Mouse (Mus musculus) CH12.LX (cell line): ENCODE data around the gene Zranb3. TPM values are rescaled to one million over a fixed set of nuclear protein-coding genes. Genes with fewer than 3 reads are reported as not detected.

Experiments used
- DNase-seq: peaks from one replicate; pipeline ENCODE4 v3.0.0-alpha.2; 2013; ENCODE audit errors: extremely low read depth
- H3K27ac ChIP-seq: 2 replicates; pipeline ENCODE4 v1.5.1; 2012; ENCODE audit warnings: low read depth, mild to moderate bottlenecking, control low read depth, moderate library complexity; ENCODE audit not compliant: insufficient read depth
- H3K27me3 ChIP-seq: replicated peaks from 2 replicates; pipeline ENCODE3; 2012; ENCODE audit warnings: inconsistent platforms
- H3K36me3 ChIP-seq, 2 experiments: replicated peaks in 1 of 2; 2 replicates each; pipeline versions ENCODE3 to v1.6.1; 2012; ENCODE audit warnings: inconsistent platforms in 1 of 2, low read length in 1 of 2, mild to moderate bottlenecking in 1 of 2, mixed read lengths in 1 of 2, moderate library complexity in 1 of 2; ENCODE audit not compliant: control insufficient read depth in 1 of 2, insufficient read depth in 1 of 2
- H3K4me1 ChIP-seq, 2 experiments: 2 replicates each; pipeline ENCODE4 v1.6.1; 2012; ENCODE audit warnings: inconsistent platforms in 1 of 2, moderate library complexity in 1 of 2; ENCODE audit not compliant: insufficient read depth in 2 of 2, control insufficient read depth in 1 of 2
- H3K4me2 ChIP-seq: 2 replicates; pipeline ENCODE4 v1.6.1; 2012; ENCODE audit warnings: low read depth, mild to moderate bottlenecking, control low read depth; ENCODE audit not compliant: poor library complexity, insufficient read depth, severe bottlenecking
- H3K4me3 ChIP-seq, 3 experiments: fragments of 150-350 bp in 1 of 3; sonication (generic) in 1 of 3; replicated peaks in 1 of 3; 2 replicates each; pipeline versions ENCODE3 to v1.5.1; 2011 to 2012; ENCODE audit warnings: low read depth in 2 of 3, low read length in 2 of 3, mild to moderate bottlenecking in 2 of 3, moderate library complexity in 2 of 3, control low read depth in 1 of 3, improper control_type of control experiment in 1 of 3, inconsistent platforms in 1 of 3, mixed read lengths in 1 of 3; ENCODE audit not compliant: poor library complexity in 1 of 3
- H3K79me2 ChIP-seq: replicated peaks from 2 replicates; pipeline ENCODE4 v1.6.1; 2012; ENCODE audit warnings: mild to moderate bottlenecking, moderate library complexity; ENCODE audit not compliant: control insufficient read depth, poor library complexity, insufficient read depth, severe bottlenecking; ENCODE audit errors: extremely low read depth
- H3K9ac ChIP-seq: 2 replicates; pipeline ENCODE4 v1.6.1; 2012; ENCODE audit warnings: low read depth, mild to moderate bottlenecking, control low read depth, moderate library complexity; ENCODE audit not compliant: insufficient read depth
- H3K9me3 ChIP-seq: replicated peaks from 2 replicates; pipeline ENCODE3; 2012; ENCODE audit warnings: low read length, inconsistent platforms, mixed read lengths
- CHD2 ChIP-seq: IDR thresholded peaks from 2 replicates; pipeline ENCODE4 v1.6.1; 2011; ENCODE audit warnings: low read length, improper control_type of control experiment
- ETS1 ChIP-seq: conservative IDR thresholded peaks from 2 replicates; pipeline ENCODE4 v1.6.1; 2012; ENCODE audit warnings: low read depth, mild to moderate bottlenecking, inconsistent platforms, low read length, improper control_type of control experiment, moderate library complexity
- JUN ChIP-seq: IDR thresholded peaks from 2 replicates; pipeline ENCODE4 v1.6.1; 2011; ENCODE audit warnings: low read depth, mild to moderate bottlenecking, low read length, improper control_type of control experiment, moderate library complexity; ENCODE audit not compliant: insufficient read depth
- MAFK ChIP-seq: IDR thresholded peaks from 2 replicates; pipeline ENCODE4 v1.6.1; 2011; ENCODE audit warnings: low read length, improper control_type of control experiment; ENCODE audit not compliant: insufficient replicate concordance
- MAX ChIP-seq: IDR thresholded peaks from 2 replicates; pipeline ENCODE4 v1.6.1; 2011; ENCODE audit warnings: low read length, improper control_type of control experiment
- MYC ChIP-seq: IDR thresholded peaks from 2 replicates; pipeline ENCODE4 v1.6.1; 2011; ENCODE audit warnings: low read depth, mild to moderate bottlenecking, improper control_type of control experiment, low read length
- NELFE ChIP-seq: IDR thresholded peaks from 2 replicates; pipeline ENCODE4 v1.6.1; 2011; ENCODE audit warnings: low read depth, low read length, improper control_type of control experiment
- NRF1 ChIP-seq: IDR thresholded peaks from 2 replicates; pipeline ENCODE4 v1.6.1; 2014; ENCODE audit warnings: low read depth, mild to moderate bottlenecking, inconsistent platforms, low read length, improper control_type of control experiment, moderate library complexity
- PAX5 ChIP-seq: IDR thresholded peaks from 2 replicates; pipeline ENCODE4 v1.6.1; 2012; ENCODE audit warnings: low read length, inconsistent platforms, mixed read lengths
- POLR2AphosphoS2 ChIP-seq: IDR thresholded peaks from 2 replicates; pipeline ENCODE4 v1.6.1; 2011; ENCODE audit warnings: low read depth, low read length, improper control_type of control experiment
- RAD21 ChIP-seq: IDR thresholded peaks from 2 replicates; pipeline ENCODE4 v1.6.1; 2011; ENCODE audit warnings: low read depth, mild to moderate bottlenecking, low read length, improper control_type of control experiment, moderate library complexity
- RCOR1 ChIP-seq: conservative IDR thresholded peaks from 2 replicates; pipeline ENCODE4 v1.6.1; 2012; ENCODE audit warnings: low read depth, mild to moderate bottlenecking, inconsistent platforms, low read length, improper control_type of control experiment
- SIN3A ChIP-seq: IDR thresholded peaks from 2 replicates; pipeline ENCODE4 v1.6.1; 2012; ENCODE audit warnings: low read length, improper control_type of control experiment, inconsistent platforms
- SMC3 ChIP-seq: IDR thresholded peaks from 2 replicates; pipeline ENCODE4 v1.6.1; 2011; ENCODE audit warnings: low read depth, low read length, improper control_type of control experiment
- UBTF ChIP-seq: IDR thresholded peaks from 2 replicates; pipeline ENCODE4 v1.6.1; 2012; ENCODE audit warnings: low read depth, mild to moderate bottlenecking, inconsistent platforms, low read length, improper control_type of control experiment, moderate library complexity
- USF1 ChIP-seq: IDR thresholded peaks from 2 replicates; pipeline ENCODE4 v1.6.1; 2014; ENCODE audit warnings: low read depth, mild to moderate bottlenecking, inconsistent platforms, low read length, improper control_type of control experiment
- USF2 ChIP-seq: conservative IDR thresholded peaks from 2 replicates; pipeline ENCODE4 v1.6.1; 2011; ENCODE audit warnings: low read depth, low read length, improper control_type of control experiment
- ZKSCAN1 ChIP-seq: IDR thresholded peaks from 2 replicates; pipeline ENCODE4 v1.6.1; 2012; ENCODE audit warnings: low read depth, inconsistent platforms, low read length, improper control_type of control experiment, borderline replicate concordance
- ZMIZ1 ChIP-seq: IDR thresholded peaks from 2 replicates; pipeline ENCODE4 v1.6.1; 2012; ENCODE audit warnings: low read depth, mild to moderate bottlenecking, inconsistent platforms, low read length, improper control_type of control experiment
- dilution Hi-C: fragments of 300-500 bp; cut with MboI; formaldehyde crosslinking; loops from 2 replicates; pipeline ENCODE4 v1.14.3; 2020; ENCODE audit warnings: low sequenced_read_pairs; ENCODE audit not compliant: extremely low pct_unique_long_range_greater_than_20kb, extremely low pct_ligation_motif_present
- in situ Hi-C: fragments of 300-500 bp; cut with MboI; formaldehyde crosslinking; loops from 3 replicates; pipeline ENCODE4 v1.14.3; 2019; ENCODE audit warnings: low sequenced_read_pairs, low pct_ligation_motif_present, low pct_unique_long_range_greater_than_20kb, mixed read lengths
- polyA plus RNA-seq: library from polyadenylated mRNA; unstranded; fragments of >175 nt; gene quantifications from 2 replicates; pipeline ENCODE4 v1.2.1, GENCODE M21; 2012; ENCODE audit warnings: low read depth; ENCODE audit not compliant: insufficient read length
- total RNA-seq, 2 experiments: library from RNA; depleted of rRNA; stranded (reverse); fragments of 300-350 nt in 1 of 2; fragments of >200 nt in 1 of 2; gene quantifications; 2 replicates each; pipeline ENCODE4 v1.2.3; 2012 to 2014

The Zranb3 gene
- total and polyA plus RNA-seq, 3 experiments, result 9.9 to 13.6 (median 12.4) TPM

DNA sequence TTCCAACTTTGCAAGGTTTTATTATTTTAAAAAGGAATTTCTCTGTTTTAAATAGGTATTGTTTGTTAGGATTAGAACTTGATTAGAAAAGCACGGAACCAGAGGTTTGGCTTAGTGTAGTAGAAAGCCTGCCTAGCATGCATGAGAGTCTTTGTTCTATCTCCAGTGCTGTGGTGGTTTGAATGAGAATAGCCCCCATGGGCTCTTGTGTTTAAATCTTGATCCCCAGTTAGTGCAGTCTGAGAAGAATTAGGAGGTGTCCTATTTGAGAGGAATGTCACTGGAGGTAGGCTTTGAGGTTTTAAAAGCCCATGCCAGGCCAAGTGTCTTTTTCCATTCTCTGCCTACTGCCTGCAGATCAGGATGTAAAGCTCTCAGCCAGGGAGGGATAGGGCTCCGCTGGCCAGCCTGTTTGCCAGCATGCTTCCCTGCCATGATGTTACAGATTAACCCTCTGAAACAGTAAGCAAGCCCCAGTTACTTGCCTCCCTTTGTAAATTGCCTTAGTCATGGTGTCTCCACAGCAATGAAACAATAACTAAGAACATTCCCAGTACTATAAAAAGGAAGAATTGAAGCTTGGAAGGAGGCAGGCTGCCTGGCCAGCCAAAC lies 198.0 kb downstream of the Zranb3 start:
- Histone ChIP-seq H3K9ac (no peak overlapping the region), H3K27me3 (no peaks in the 10 kb centered on the region), H3K4me1 (no peaks in the 10 kb centered on the region), H3K4me2 (no peak overlapping the region), H3K27ac (no peak overlapping the region), H3K4me3 (no peak overlapping the region), H3K36me3 (peaks cover 5 to 54% of the 10 kb centered on the region in 2 experiments), H3K9me3 (no peaks in the 10 kb centered on the region), H3K79me2 (no peaks in the 10 kb centered on the region)
- TF ChIP-seq ETS1 (no peak), RCOR1 (no peak), CHD2 (no peak), SMC3 (no peak), POLR2AphosphoS2 (no peak), USF2 (no peak), MAFK (no peak), ZMIZ1 (no peak), ZKSCAN1 (no peak), MYC (no peak), UBTF (no peak), RAD21 (no peak), PAX5 (no peak), NRF1 (no peak), NELFE (no peak), MAX (no peak), USF1 (no peak), JUN (no peak), SIN3A (no peak)
- dilution Hi-C loops, result no loop called here
- in situ Hi-C loops, result no loop called here
- no peak for DNase-seq

Other genes with a start within 250 kb of the Zranb3 start
- gene Map3k19, start 248.0 kb downstream of the Zranb3 start, total RNA-seq (2012; rRNA removed), result 0.04 TPM in 2 replicates
- gene Map3k19, start 248.0 kb downstream of the Zranb3 start, total RNA-seq (2014; rRNA removed), result 0.05 TPM in 1 of 2 replicates, not detected in the other
- gene Map3k19, start 248.0 kb downstream of the Zranb3 start, polyA plus RNA-seq, result not detected in 2 replicates
- gene Rab3gap1, start 234.3 kb downstream of the Zranb3 start, total RNA-seq (2012; rRNA removed), result 35.1 and 37.5 TPM in 2 replicates
- gene Rab3gap1, start 234.3 kb downstream of the Zranb3 start, total RNA-seq (2014; rRNA removed), result 21.8 and 22.6 TPM in 2 replicates
- gene Rab3gap1, start 234.3 kb downstream of the Zranb3 start, polyA plus RNA-seq, result 21.7 and 21.9 TPM in 2 replicates
- 17.8 and 18.8 TPM in 2 replicates for gene R3hdm1, start 254 bp upstream of the Zranb3 start, total RNA-seq (2012; rRNA removed)
- gene R3hdm1, start 254 bp upstream of the Zranb3 start, total RNA-seq (2014; rRNA removed), result 27.8 and 33.9 TPM in 2 replicates
- gene R3hdm1, start 254 bp upstream of the Zranb3 start, polyA plus RNA-seq, result 56.7 and 75.7 TPM in 2 replicates
- 41.5 and 47.2 TPM in 2 replicates for gene Ubxn4, start 140.9 kb upstream of the Zranb3 start, total RNA-seq (2012; rRNA removed)
- gene Ubxn4, start 140.9 kb upstream of the Zranb3 start, total RNA-seq (2014; rRNA removed), result 38.7 and 47.3 TPM in 2 replicates
- 94.3 and 110 TPM in 2 replicates for gene Ubxn4, start 140.9 kb upstream of the Zranb3 start, polyA plus RNA-seq
- 0.04 and 0.08 TPM in 2 replicates for gene Lct, start 225.3 kb upstream of the Zranb3 start, total RNA-seq (2012; rRNA removed)
- gene Lct, start 225.3 kb upstream of the Zranb3 start, total RNA-seq (2014; rRNA removed), result 0.07 and 0.19 TPM in 2 replicates
- 0.11 and 0.14 TPM in 2 replicates for gene Lct, start 225.3 kb upstream of the Zranb3 start, polyA plus RNA-seq